Mouse (Mus musculus): Measurements from ENCODE around the gene Zfp142. TPM values are rescaled to one million over a fixed set of nuclear protein-coding genes. Genes with fewer than 3 reads are reported as not detected.

Zfp142 gene
- polyA plus RNA-seq, 1 experiment from 2014 or later: 6.8 TPM

GRCm38 (mm10) chr1:74587233-74587772 lies 743 bp downstream of the Zfp142 start:
- Histone ChIP-seq H3K36me3 (ENCODE audit: control insufficient read depth, insufficient read depth, low read length) (peaks cover 47% of the 10 kb centered on the region), H3K9me3 (ENCODE audit: control insufficient read depth, low read length) (no peaks in the 10 kb centered on the region), H3K27ac (ENCODE audit: low read depth) (peak overlapping the region; percentile 76), H3K4me2 (ENCODE audit: low read length) (peak overlapping the region; percentile 72), H3K9ac (ENCODE audit: low read length) (peak overlapping the region; percentile 58), H3K4me3 (ENCODE audit: low read depth, low read length) (peak overlapping the region; percentile 82), H3K27me3 (replicated peaks; ENCODE audit: control insufficient read depth, insufficient read depth, low read length) (no peaks in the 10 kb centered on the region), H3K4me1 (replicated peaks; ENCODE audit: control insufficient read depth, insufficient read depth, low read length) (peaks cover 7% of the 10 kb centered on the region)
- DNase-seq (ENCODE audit: low spot score): no peak
- 0 out of 2 replicates have a peak, but pooled peaks have one; percentile 1 for ATAC-seq (replicated peaks; ENCODE audit: low FRiP score, low TSS enrichment, low read depth)
- under 1% methylated on average over 24 of the region's 24 CpGs for WGBS

GRCm38 (mm10) chr1:74584616-74585398 lies 3.2 kb downstream of the Zfp142 start:
- Histone ChIP-seq H3K9ac (ENCODE audit: low read length) (no peak overlapping the region), H3K27ac (ENCODE audit: low read depth) (no peak overlapping the region), H3K36me3 (ENCODE audit: control insufficient read depth, insufficient read depth, low read length) (peaks cover 35% of the 10 kb centered on the region), H3K4me3 (ENCODE audit: low read depth, low read length) (no peak overlapping the region), H3K4me1 (replicated peaks; ENCODE audit: control insufficient read depth, insufficient read depth, low read length) (peaks cover 7% of the 10 kb centered on the region), H3K27me3 (replicated peaks; ENCODE audit: control insufficient read depth, insufficient read depth, low read length) (no peaks in the 10 kb centered on the region), H3K4me2 (ENCODE audit: low read length) (no peak overlapping the region), H3K9me3 (ENCODE audit: control insufficient read depth, low read length) (no peaks in the 10 kb centered on the region)
- no peak for DNase-seq (ENCODE audit: low spot score)
- 90% methylated on average over 3 of the region's 3 CpGs for WGBS
- ATAC-seq (replicated peaks; ENCODE audit: low FRiP score, low TSS enrichment, low read depth): no peak

- 82% methylated on average over 3 of the region's 3 CpGs for WGBS
- H3K4me2 ChIP-seq (ENCODE audit: low read length): no peak overlapping the region
Measured at GRCm38 (mm10) chr1:74582621-74583020, 5.4 kb downstream of the Zfp142 start.

GRCm38 (mm10) chr1:74569739-74570719 lies 18.0 kb downstream of the Zfp142 start:
- Histone ChIP-seq H3K4me2 (ENCODE audit: low read length) (no peak overlapping the region), H3K4me1 (replicated peaks; ENCODE audit: control insufficient read depth, insufficient read depth, low read length) (no peaks in the 10 kb centered on the region), H3K4me3 (ENCODE audit: low read depth, low read length) (no peak overlapping the region), H3K27ac (ENCODE audit: low read depth) (no peak overlapping the region), H3K36me3 (ENCODE audit: control insufficient read depth, insufficient read depth, low read length) (peaks cover 94% of the 10 kb centered on the region), H3K27me3 (replicated peaks; ENCODE audit: control insufficient read depth, insufficient read depth, low read length) (no peaks in the 10 kb centered on the region), H3K9ac (ENCODE audit: low read length) (no peak overlapping the region), H3K9me3 (ENCODE audit: control insufficient read depth, low read length) (no peaks in the 10 kb centered on the region)
- DNase-seq (ENCODE audit: low spot score) (no peak), ATAC-seq (replicated peaks; ENCODE audit: low FRiP score, low TSS enrichment, low read depth) (no peak)
- WGBS: 93% methylated on average over 29 of the region's 29 CpGs

More at GRCm38 (mm10) chr1:74582621-74583020, 5.4 kb downstream of the Zfp142 start:
- H3K27me3 ChIP-seq (replicated peaks; ENCODE audit: control insufficient read depth, insufficient read depth, low read length): no peaks in the 10 kb centered on the region
- DNase-seq (ENCODE audit: low spot score): no peak
- ATAC-seq (replicated peaks; ENCODE audit: low FRiP score, low TSS enrichment, low read depth): no peak
- no peak overlapping the region for H3K27ac ChIP-seq (ENCODE audit: low read depth)
- no peak overlapping the region for H3K4me3 ChIP-seq (ENCODE audit: low read depth, low read length)
- H3K9ac ChIP-seq (ENCODE audit: low read length): no peak overlapping the region
- peaks cover 56% of the 10 kb centered on the region for H3K36me3 ChIP-seq (ENCODE audit: control insufficient read depth, insufficient read depth, low read length)
- H3K4me1 ChIP-seq (replicated peaks; ENCODE audit: control insufficient read depth, insufficient read depth, low read length): peaks cover 7% of the 10 kb centered on the region
- no peaks in the 10 kb centered on the region for H3K9me3 ChIP-seq (ENCODE audit: control insufficient read depth, low read length)

GRCm38 (mm10) chr1:74565834-74566233 lies 22.2 kb downstream of the Zfp142 start:
- DNase-seq (ENCODE audit: low spot score) (no peak), ATAC-seq (replicated peaks; ENCODE audit: low FRiP score, low TSS enrichment, low read depth) (no peak)

GRCm38 (mm10) chr1:74559061-74559460 lies 29.0 kb downstream of the Zfp142 start:
- ATAC-seq (replicated peaks; ENCODE audit: low FRiP score, low TSS enrichment, low read depth) (no peak), DNase-seq (ENCODE audit: low spot score) (no peak)
- no peaks in the 10 kb centered on the region for H3K27me3 ChIP-seq (replicated peaks; ENCODE audit: control insufficient read depth, insufficient read depth, low read length)
- WGBS: 85% methylated on average over 5 of the region's 5 CpGs
- H3K4me1 ChIP-seq (replicated peaks; ENCODE audit: control insufficient read depth, insufficient read depth, low read length): no peaks in the 10 kb centered on the region
- no peak overlapping the region for H3K4me3 ChIP-seq (ENCODE audit: low read depth, low read length)
- no peaks in the 10 kb centered on the region for H3K9me3 ChIP-seq (ENCODE audit: control insufficient read depth, low read length)
- no peak overlapping the region for H3K9ac ChIP-seq (ENCODE audit: low read length)
- H3K36me3 ChIP-seq (ENCODE audit: control insufficient read depth, insufficient read depth, low read length): no peaks in the 10 kb centered on the region
- H3K4me2 ChIP-seq (ENCODE audit: low read length): no peak overlapping the region
- no peak overlapping the region for H3K27ac ChIP-seq (ENCODE audit: low read depth)

More at GRCm38 (mm10) chr1:74565834-74566233, 22.2 kb downstream of the Zfp142 start:
- Histone ChIP-seq H3K4me2 (ENCODE audit: low read length) (no peak overlapping the region), H3K9ac (ENCODE audit: low read length) (no peak overlapping the region), H3K27me3 (replicated peaks; ENCODE audit: control insufficient read depth, insufficient read depth, low read length) (no peaks in the 10 kb centered on the region), H3K27ac (ENCODE audit: low read depth) (no peak overlapping the region), H3K36me3 (ENCODE audit: control insufficient read depth, insufficient read depth, low read length) (peaks cover 59% of the 10 kb centered on the region), H3K9me3 (ENCODE audit: control insufficient read depth, low read length) (no peaks in the 10 kb centered on the region), H3K4me3 (ENCODE audit: low read depth, low read length) (no peak overlapping the region), H3K4me1 (replicated peaks; ENCODE audit: control insufficient read depth, insufficient read depth, low read length) (no peaks in the 10 kb centered on the region)
- 94% methylated on average over 6 of the region's 6 CpGs for WGBS

- 84% methylated on average over 4 of the region's 4 CpGs for WGBS
- Histone ChIP-seq H3K27me3 (replicated peaks; ENCODE audit: control insufficient read depth, insufficient read depth, low read length) (no peaks in the 10 kb centered on the region), H3K4me2 (ENCODE audit: low read length) (no peak within 1 kb of the TSS), H3K9ac (ENCODE audit: low read length) (no peak within 1 kb of the TSS), H3K27ac (ENCODE audit: low read depth) (no peak within 1 kb of the TSS), H3K4me3 (ENCODE audit: low read depth, low read length) (no peak within 1 kb of the TSS), H3K4me1 (replicated peaks; ENCODE audit: control insufficient read depth, insufficient read depth, low read length) (no peaks in the 10 kb centered on the region), H3K9me3 (ENCODE audit: control insufficient read depth, low read length) (no peaks in the 10 kb centered on the region), H3K36me3 (ENCODE audit: control insufficient read depth, insufficient read depth, low read length) (no peaks in the 10 kb centered on the region)
- DNase-seq (ENCODE audit: low spot score) (no peak), ATAC-seq (replicated peaks; ENCODE audit: low FRiP score, low TSS enrichment, low read depth) (no peak)
Measured at GRCm38 (mm10) chr1:74544184-74544583, 43.9 kb downstream of the Zfp142 start, which contains the start of gene Usp37. Gene Usp37, minus strand, starts transcription at chr1:74544284.

- Histone ChIP-seq H3K27ac (ENCODE audit: low read depth) (no peak within 1 kb of the TSS), H3K4me3 (ENCODE audit: low read depth, low read length) (no peak within 1 kb of the TSS), H3K9ac (ENCODE audit: low read length) (no peak within 1 kb of the TSS), H3K27me3 (replicated peaks; ENCODE audit: control insufficient read depth, insufficient read depth, low read length) (no peaks in the 10 kb centered on the region), H3K4me1 (replicated peaks; ENCODE audit: control insufficient read depth, insufficient read depth, low read length) (no peaks in the 10 kb centered on the region), H3K4me2 (ENCODE audit: low read length) (no peak within 1 kb of the TSS), H3K36me3 (ENCODE audit: control insufficient read depth, insufficient read depth, low read length) (no peaks in the 10 kb centered on the region), H3K9me3 (ENCODE audit: control insufficient read depth, low read length) (no peaks in the 10 kb centered on the region)
- ATAC-seq (replicated peaks; ENCODE audit: low FRiP score, low TSS enrichment, low read depth): no peak
- no peak for DNase-seq (ENCODE audit: low spot score)
- 6% methylated on average over 6 of the region's 6 CpGs for WGBS
Measured at GRCm38 (mm10) chr1:74542451-74542961, 45.5 kb downstream of the Zfp142 start, which contains the start of gene Plcd4. Gene Plcd4, plus strand, starts transcription at chr1:74542888.
